Mouse (Mus musculus) stomach, embryonic 15.5 days (tissue): ENCODE data around the gene Cyp4f13. TPM values are rescaled to one million over a fixed set of nuclear protein-coding genes. Genes with fewer than 3 reads are reported as not detected.

Source experiments
- polyA plus RNA-seq: library from polyadenylated mRNA; unstranded; fragments of >200 nt; fragmentation: Nextera tagmentation; extraction: Ambion mirVana; gene quantifications from 2 replicates; pipeline ENCODE4 v1.2.1, GENCODE M21; 2015

Cyp4f13 gene
- polyA plus RNA-seq, 1 experiment from 2014 or later, result 18.4 TPM

Other genes starting within 250 kb of the Cyp4f13 start
- 24.8 and 25.9 TPM in 2 replicates for gene Zfp871, start 159.1 kb downstream of the Cyp4f13 start, polyA plus RNA-seq
- gene Zfp811, start 137.5 kb downstream of the Cyp4f13 start, polyA plus RNA-seq, result 3.6 and 4.0 TPM in 2 replicates
- 10.1 and 12.3 TPM in 2 replicates for gene Zfp799, start 117.1 kb downstream of the Cyp4f13 start, polyA plus RNA-seq
- 4.3 and 6.1 TPM in 2 replicates for gene Zfp870, start 55.8 kb downstream of the Cyp4f13 start, polyA plus RNA-seq
- gene Cyp4f14, start 30.1 kb downstream of the Cyp4f13 start, polyA plus RNA-seq, result 0.58 and 0.62 TPM in 2 replicates
- 10.9 and 12.1 TPM in 2 replicates for gene Zfp472, start 18.4 kb upstream of the Cyp4f13 start, polyA plus RNA-seq
- 10.9 and 11.3 TPM in 2 replicates for gene Zfp952, start 45.7 kb upstream of the Cyp4f13 start, polyA plus RNA-seq
- 10.3 and 10.8 TPM in 2 replicates for gene Zfp763, start 86.0 kb upstream of the Cyp4f13 start, polyA plus RNA-seq
- gene 4921501E09Rik, start 120.7 kb upstream of the Cyp4f13 start, polyA plus RNA-seq, result not detected in 2 replicates
- 7.8 and 9.1 TPM in 2 replicates for gene Zfp563, start 141.9 kb upstream of the Cyp4f13 start, polyA plus RNA-seq
- gene Morc2b, start 192.3 kb upstream of the Cyp4f13 start, polyA plus RNA-seq, result 0.04 TPM in 1 of 2 replicates, not detected in the other
- not detected in 2 replicates for gene Olfr55, start 221.0 kb upstream of the Cyp4f13 start, polyA plus RNA-seq
- not detected in 2 replicates for gene Olfr239, start 243.9 kb upstream of the Cyp4f13 start, polyA plus RNA-seq